Mouse (Mus musculus): ENCODE data around the gene Nbea.

Gene Nbea

DNA sequence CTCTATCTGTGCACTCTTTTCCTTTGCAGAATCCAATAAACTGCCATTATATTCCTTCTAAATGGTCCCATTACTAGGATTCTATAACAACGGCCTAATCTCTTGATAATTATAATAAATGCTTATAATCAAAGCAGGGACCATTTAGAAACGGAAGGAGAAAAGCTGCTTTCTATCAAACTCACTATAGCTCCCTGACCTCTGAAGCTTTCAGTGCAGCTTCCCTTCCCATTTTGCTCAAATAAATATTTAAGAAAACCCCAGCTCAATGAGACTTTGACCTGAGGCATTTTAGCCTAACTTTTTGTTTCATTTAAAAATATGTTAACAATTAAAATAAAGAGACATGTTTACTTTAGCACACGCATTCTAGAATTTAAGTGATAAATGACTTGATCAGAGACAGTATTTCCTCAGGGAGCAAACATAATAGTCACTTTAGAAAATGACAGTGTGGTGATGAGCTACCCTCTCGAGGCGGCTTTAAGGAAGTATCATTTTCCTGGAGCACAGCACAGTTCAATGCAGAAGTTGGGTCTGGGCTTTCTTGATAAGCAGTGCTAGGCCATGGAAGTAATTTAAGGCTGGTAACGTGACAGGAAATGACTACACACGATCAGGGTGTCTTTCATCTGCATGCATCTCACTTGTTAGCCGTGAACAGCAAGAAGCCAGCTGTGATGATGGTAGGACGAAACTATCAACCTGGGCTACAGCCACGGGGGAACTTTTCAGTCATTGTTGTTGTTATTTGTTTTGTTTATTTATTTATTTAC is 354.8 kb downstream of the Nbea start:
- no peak for DNase-seq (ENCODE audit: low spot score)

DNA sequence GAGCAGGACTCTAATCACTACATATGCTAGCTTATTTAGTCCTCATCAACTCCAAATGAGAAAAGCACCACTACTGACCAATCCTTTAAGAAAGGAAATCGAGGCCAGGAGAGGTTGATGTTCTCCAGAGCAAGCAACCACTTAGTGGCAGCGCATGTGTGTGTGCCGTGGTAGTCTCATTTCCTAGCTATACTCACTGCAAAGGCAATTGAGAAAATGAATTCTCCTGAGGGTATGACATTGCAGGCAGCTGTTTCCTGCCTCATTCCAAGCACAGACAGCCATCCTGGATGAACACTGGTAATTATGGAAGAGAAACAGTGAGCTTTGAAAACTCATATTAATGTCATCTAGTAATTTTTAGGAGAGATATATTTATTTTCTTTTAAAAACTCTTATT is 358.6 kb downstream of the Nbea start:
- no peak for DNase-seq (ENCODE audit: low spot score)

DNA sequence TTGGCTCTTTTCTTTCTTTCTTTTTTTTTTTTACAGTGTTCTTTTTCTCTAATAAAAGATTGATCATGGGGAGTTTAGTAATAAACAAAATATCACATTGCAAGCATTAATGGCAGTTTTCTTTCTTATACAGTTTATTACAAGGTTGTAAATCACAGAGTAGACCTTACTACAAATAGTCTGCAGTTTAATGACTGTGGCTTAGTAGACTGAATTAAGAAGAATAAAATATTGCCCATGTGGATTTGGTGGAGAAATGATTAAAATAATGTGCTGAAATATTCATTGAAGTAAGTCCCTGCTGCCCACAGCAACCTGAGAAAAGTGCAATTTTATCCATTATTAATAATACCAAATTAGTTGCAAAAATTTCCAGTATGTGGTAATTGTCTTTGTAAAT is 363.9 kb downstream of the Nbea start:
- no peak for DNase-seq (ENCODE audit: low spot score)

DNA sequence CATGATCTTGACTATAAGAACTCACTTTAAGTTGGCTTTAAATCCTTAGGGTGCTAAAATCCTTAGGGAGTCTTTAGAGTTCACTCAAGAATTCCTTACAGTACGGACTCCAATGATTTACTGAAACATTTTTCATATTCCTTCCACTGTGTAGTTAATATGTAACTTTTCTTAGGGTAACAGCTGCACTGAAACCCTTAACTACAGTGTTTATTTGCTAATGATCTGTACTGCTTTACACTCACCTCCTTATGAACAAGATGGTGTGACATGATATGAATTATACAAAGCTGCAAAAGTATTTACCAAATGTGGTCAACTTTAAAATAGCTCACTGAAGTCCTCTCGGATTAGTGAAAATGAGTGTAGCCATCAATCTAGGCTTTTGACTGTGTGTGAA is 365.4 kb downstream of the Nbea start:
- no peak for DNase-seq (ENCODE audit: low spot score)

DNA sequence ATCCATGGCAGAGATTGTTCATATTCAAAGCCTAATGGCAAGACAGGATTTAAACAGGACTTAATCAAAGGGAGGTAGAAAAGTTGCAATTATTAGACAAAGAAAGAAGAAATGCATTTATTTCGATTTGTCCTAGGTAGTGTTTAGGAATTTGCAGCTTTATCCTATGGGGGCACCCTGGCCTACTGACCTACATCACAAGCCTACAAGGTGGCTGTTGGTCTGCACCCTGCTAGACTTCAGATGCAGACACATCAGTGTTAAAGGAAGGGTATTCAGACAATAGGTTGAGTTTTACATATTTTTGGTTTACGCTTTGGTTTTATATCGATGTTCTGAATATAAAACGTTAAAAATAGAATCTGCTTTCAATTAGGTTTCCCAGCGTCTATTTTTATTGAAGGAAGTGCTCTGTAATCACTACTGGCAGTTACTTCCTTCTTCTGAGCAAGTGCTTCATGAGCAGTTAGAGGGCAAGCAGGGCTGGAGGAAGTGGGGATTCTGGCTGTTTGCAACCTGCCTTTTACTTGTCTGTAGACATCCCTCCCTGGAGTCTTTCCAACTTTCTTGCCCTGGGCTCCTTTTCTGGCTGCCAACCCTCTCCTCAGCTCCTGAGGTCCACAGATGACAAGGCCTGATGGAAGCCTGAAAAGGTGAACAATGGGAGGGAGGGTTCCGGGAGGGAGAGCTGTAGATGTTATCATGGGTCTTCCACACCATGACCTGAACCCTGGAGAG is 366.7 kb downstream of the Nbea start:
- no peak for DNase-seq (ENCODE audit: low spot score)

DNA sequence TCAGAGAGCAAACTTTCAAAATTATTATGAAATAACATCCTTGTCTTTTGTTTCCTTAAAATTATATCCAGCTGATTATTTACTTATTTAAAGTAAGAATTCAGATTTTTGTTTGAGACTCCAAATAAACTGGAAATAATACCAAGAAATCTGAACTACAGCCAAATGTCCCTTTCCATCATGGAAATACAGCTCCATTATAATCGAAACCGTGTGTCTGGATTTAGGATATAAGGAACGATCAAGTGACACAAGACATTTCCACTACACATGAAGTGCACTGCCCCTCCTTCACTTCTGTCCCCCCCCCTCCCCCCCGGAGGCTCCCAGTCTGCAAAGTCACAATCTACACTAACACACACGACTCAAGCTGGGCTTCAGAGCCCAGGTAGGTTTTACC is 367.4 kb downstream of the Nbea start:
- no peak for DNase-seq (ENCODE audit: low spot score)

DNA sequence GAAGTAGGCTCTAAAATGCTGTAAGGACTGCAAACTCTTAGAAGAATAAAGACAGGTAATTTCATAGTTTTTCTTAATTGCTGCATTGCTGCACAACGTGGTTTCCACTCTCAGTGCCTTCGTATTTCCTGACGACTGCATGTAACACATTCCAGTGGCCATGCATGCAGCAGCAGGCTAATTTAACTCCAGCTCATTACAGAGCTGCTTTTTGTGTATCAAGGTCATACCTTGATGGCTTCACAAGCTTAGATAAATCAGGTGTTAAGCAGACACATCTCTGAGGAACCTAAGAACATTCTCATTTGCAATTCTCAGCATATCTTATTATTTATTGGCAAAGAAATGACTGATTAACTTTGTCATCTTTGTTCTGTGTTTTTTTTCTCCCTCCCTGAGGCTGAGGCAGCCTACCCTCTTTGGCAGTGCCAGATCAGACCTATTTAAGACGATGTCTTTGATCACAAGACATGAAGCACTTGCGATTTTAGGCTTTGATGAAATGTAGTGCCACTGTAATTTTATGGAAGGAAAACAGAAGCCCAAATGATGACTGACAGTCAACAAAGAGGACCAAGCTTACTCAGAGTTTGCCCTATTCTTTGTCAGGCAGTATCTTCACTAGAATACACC is 368.4 kb downstream of the Nbea start:
- no peak for DNase-seq (ENCODE audit: low spot score)

DNA sequence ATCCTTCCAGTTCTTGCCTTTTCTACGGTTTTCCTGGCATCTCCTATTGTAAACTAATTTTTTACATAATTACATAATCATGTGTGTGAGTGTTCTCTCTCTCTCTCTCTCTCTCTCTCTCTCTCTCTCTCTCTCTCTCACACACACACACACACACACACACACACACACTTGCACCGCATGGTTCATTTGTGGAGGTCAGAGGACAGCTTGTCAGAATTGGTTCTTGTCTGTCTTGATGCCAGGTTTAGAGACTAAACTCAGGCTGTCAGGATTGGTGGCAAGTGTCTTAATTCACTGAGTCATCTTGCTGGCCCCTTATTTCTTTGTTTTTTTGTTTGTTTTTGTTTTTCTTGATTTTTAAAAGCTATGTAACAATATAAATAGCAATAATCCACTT is 388.7 kb downstream of the Nbea start:
- DNase-seq (ENCODE audit: low spot score), result no peak

DNA sequence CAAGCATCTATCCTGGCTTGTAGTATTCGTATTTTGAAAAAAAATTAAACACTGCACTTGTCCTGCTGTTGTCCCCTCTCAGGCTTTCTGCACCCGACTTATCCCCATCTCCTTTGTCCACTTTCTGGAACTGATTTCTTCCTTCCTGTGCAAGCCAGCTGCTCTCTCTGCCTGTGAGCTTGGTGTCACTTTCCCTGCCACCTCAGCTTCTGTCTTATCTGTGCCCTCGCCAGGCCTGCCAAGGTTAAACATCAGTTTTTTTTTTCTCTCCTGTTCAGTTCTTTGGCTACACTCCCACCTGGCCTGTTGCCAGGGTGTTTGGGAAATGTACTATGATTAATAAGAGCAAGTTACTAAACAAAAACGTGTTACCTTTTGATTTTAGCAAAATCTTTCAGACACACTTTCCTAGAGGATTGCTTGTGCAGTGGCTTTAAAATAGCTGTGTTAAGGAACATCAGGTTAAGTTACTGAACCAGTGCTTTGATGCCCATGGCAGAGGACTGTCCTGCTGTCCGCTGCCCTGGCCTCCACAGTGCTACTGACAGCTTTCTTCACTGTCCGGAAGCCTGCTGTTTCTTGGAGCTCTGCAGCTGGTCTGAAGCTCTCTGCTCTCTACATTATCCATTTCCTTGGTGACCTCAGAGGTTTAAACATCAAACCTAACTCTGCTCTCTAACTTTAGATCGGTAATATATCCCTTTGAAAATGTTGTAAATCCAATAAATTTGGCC is 389.5 kb downstream of the Nbea start:
- DNase-seq (ENCODE audit: low spot score), result peak; percentile 50

DNA sequence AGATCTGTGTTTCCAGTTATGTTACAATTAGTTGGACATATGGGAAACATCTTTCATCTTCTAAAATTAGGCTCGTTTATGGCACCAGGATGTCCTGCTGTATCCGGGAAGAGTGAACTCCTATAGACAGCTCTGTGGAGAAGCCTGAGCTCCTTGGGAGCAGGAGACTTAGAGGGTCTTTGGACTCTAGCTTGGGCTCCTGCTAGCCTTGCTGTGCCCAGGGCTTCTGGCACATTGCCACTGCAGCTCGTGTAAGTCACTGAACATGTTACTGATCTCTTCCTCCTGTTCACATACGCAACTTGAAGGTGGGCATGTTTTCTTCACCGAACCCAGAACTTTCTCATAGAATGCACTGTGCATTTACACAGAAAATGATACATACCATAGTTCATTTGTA is 391.2 kb downstream of the Nbea start:
- DNase-seq (ENCODE audit: low spot score), result no peak

DNA sequence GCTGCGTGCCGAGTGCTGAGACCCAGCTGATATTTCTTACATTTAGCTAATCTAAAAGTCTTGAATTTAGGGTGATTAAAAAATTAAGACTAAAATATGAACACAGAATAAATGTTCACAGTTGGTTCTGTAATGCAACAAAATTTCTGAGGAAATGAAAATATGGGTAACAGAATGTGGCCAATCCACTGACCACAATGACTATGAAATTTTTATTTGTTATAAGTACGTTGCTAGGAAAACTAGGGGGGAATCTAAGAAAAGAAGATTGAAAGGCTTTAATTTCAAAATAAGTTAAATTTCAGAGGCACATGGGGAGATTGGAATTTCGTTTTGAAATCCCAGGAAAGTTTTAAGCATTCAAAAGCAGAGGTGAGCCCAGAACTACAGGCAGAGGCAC is 392.9 kb downstream of the Nbea start:
- no peak for DNase-seq (ENCODE audit: low spot score)

DNA sequence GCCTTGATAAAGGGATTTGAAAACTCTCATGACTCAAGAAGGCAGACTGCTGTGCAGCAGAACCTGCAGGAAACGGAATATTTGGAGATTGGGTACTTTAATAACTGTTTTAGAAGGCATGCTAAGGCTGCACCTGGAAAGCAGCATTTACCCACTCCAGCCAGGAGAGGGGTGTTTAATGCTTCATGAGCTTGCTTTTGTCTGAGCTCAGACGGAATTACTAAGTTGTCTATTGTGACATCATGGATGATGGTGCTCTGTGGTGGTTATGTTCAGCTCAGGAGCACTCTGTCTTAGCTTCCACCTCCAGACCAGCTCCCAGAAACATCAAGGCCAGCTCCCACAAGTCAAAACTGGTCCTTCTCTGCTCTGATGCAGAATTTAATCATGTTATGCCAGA is 393.6 kb downstream of the Nbea start:
- DNase-seq (ENCODE audit: low spot score), result no peak

DNA sequence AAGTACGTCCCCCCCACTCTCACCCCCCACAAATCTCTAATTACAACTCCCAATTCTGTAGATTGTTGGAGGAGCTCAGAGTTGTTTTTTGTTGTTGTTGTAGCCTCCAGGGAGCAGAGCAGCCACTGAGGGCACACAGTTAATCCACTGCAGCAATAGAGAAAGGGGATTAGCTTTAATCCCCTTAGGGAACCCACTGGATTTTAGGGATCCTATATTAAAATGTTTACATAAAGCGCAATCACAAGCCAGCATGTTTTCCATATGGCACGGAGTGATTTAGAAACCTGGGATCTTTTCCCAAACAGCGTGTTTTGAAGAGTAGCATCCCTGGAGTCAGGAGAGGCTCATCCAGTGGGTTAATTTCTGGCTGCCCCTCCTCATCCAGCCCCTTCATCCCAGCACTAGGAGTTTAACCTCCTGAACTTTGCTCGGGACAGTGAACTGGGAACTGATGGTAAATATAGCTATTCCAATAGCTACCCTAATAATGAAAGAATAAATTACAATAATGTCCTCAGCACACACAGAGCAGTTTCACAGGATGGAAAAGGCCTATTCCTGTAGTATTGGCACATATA is 394.8 kb downstream of the Nbea start:
- DNase-seq (ENCODE audit: low spot score), result no peak

DNA sequence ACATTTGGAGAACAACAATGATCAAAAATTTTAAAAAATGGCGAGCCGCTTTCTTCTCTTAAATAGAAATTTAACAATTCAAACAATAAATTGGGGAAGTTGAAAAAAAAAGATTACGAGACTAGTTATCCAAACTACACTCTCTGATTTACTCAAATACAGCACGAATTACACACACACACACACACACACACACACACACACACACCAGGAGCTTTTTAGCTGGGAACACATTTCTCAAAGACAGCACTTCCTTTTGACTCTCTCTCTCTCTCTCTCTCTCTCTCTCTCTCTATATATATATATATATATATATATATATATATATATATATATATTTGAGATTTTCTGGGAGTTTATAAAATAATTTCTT is 395.3 kb downstream of the Nbea start:
- DNase-seq (ENCODE audit: low spot score), result no peak

DNA sequence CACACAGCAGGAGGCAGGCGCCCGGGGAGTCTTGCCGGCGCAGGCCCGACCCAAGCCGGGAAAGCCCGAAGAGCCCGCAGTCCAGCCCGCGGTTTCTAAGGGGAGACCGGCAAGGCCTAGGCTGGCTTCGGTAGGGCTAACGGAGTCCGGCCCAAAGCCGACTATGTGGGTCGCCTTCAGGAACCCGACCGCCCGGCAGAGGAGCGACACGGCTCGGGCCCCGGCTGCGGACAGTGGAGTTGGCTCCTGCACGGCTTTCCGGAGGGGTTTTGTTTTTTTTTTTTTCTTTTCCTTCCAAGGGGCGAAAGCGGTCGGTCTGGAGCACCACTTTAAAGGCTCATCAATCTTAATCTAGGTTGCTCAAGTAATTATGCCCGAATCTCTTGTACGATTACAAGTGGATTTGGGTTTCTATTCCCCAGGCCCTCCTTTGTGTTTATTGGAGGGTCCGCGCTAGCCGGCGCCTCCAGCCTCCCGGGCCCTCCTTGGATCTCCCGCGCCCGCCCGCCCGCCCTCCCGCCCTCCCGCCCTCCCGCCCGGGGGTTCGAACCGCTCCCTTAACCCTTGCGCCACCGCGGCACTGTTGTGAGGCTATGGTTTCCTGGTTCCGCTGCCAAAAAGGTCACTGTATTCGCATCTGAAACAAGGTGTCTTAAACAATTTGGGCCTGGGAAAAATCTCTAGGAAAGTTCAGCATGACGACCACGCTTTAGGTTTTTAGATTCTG is 395.9 kb downstream of the Nbea start:
- no peak for DNase-seq (ENCODE audit: low spot score)

DNA sequence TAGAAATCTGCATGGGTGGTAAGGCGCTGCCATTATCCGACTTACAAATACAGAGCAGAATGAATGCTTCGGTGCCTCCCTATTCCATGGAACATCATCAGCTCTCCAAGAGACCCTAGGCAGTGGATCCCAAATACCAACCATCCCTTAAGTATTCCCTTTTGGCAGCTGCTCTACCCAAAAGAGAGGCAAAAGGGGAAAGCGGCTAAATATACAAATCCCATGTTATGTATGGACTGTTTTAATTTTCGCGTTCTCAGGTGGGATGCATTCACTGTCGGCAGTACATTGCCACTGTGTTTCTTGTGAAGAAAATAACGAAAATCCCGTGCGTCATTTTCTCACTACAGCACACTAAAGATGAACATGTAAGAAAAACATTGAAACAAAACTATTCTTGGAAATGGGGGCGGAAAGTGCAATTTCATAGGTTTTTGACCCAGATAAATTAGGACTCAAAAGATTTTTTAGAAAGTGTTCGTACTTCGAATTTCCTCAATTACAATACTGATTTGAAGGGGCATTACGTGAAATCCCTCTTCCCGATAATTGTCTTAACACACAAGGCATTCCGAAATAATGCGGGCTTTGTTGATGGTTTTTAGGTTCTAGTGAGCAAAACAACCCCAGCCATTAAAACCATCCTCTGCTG is 396.5 kb downstream of the Nbea start:
- DNase-seq (ENCODE audit: low spot score), result no peak

DNA sequence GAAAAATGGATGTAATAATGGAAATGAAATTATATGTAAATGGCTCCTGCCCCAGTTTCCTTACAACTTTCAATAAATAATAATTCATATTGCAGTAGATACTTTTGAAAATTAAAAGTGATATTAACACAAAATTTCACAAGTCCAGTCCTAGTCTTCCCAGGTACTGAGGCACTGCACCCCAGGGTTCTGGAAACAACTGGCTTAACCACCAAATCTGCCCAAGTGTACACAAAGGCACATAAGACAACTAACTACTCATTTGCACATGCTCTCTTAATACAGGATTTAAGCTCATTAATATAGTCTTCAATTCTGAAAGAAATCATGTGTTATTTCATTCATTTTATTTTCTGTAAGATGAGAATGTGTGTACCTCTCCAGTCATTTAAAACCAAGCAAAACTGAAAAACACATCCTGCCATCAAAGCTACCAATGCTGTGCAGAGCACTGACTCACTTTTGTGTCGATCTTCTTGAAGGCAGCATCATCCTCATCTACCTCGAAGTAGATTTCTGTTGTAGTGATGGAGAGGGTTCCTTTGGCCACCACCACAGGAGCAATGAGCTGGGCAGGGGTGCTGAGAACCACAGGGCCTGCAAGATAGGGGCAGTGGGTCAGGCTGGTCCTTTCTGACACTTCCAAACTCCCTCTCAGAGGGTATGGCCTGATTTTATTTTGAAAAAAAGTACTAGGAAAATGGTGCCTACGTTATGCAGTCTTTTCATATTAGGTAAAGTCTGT is 397.3 kb downstream of the Nbea start:
- DNase-seq (ENCODE audit: low spot score), result no peak

DNA sequence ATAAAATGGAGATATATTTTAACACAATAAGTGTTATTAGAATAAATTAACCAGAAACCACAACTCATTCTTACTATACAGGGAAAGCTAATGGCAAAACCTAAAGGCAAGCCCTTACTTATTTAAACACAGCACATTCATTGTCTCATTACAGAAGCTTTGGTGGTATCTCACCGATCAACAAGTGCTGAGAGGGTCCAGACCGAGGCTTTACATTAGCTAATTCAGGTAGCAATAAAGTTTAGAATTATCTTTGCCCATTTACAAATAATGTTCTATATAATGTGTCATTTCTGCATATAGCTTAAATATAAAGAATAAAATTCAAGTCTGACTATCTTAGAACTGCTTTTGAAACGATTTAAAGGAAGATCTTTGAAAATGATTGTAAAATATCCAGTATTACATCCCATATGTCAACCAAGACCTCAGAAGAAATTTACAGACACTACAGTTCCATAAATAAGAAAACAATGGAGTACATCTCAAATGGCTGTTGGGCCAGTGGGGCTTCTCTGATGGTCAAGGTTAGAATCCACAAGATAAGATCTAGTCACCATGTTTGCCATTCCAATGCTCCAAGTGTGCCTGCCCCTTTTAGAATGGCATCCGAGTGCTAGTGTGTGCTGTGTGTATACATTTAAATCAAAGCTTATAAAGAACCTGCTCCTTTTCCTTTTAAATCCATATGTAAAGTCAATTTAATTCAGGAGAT is 398.1 kb downstream of the Nbea start:
- no peak for DNase-seq (ENCODE audit: low spot score)

DNA sequence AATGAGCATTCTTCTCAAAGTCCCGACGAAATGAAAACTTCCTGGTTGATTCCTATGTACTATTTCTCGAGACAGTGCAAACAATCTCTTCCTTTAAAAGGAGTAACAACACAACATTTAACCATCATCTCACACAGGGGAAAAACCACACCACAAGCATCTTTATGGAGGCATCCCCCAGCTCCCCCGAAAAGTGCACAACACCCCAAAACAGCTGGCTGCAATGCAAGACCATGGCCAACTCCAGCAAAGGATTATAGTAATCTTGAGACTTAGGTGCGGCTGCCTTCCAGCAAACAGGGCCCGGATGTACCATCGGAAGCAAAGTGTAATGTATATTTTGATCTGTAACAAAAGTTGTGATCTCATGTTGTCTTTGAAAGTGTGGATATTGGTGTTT is 399.4 kb downstream of the Nbea start:
- DNase-seq (ENCODE audit: low spot score), result no peak

All from layer of hippocampus, adult 11-12 months (tissue).